Mouse (Mus musculus) neural tube, postnatal 0 days (tissue): Measurements from ENCODE around the gene Inpp5d. TPM values are rescaled to one million over a fixed set of nuclear protein-coding genes. Genes with fewer than 3 reads are reported as not detected.

Source experiments
- polyA plus RNA-seq: library from polyadenylated mRNA; unstranded; fragments of >200 nt; fragmentation: Nextera tagmentation; extraction: Ambion mirVana; gene quantifications from 2 replicates; pipeline ENCODE4 v1.2.1, GENCODE M21; 2015

Gene Inpp5d
- 3.5 and 5.0 TPM in 2 replicates for polyA plus RNA-seq

DNA sequence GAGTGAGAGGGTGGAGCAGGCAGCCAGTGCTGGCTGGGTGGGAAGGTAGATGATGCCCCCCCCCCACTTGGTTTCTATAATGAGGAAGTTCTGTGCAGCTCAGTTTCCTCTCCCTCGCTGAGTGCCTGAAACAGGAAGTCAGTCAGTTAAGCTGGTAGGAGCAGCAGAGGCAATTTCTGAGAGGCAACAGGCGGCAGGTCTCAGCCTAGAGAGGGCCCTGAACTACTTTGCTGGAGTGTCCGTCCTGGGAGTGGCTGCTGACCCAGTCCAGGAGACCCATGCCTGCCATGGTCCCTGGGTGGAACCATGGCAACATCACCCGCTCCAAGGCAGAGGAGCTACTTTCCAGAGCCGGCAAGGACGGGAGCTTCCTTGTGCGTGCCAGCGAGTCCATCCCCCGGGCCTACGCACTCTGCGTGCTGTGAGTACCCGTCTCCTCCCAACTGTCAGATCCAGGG, at the start of gene Inpp5d:
Gene Inpp5d, plus strand, starts transcription at position 102 of the 458 bp plus-strand sequence.

DNA sequence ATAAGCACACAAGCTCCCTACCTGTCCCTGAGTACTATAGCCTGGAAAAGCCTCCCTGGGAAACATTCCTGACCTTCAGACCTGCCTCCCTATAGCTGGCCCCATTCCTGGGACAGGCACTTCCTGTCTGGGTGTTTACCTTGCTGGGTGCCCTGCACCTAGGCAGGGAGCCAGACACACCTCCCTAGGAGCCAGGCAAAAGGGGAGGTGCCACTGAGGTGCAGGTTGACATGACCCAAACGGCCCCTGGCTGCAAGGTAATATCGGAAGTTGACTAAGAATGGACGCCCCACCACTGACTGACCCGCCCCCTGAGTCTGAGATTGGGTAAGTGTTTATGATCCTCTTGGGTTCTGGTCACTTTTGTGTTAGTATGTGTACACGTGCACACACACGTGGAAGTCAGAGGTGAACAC, 46.3 kb upstream of the Inpp5d start, which contains the start of gene Ngef:
Gene Ngef, minus strand, starts transcription at position 71 of the 416 bp plus-strand sequence.

DNA sequence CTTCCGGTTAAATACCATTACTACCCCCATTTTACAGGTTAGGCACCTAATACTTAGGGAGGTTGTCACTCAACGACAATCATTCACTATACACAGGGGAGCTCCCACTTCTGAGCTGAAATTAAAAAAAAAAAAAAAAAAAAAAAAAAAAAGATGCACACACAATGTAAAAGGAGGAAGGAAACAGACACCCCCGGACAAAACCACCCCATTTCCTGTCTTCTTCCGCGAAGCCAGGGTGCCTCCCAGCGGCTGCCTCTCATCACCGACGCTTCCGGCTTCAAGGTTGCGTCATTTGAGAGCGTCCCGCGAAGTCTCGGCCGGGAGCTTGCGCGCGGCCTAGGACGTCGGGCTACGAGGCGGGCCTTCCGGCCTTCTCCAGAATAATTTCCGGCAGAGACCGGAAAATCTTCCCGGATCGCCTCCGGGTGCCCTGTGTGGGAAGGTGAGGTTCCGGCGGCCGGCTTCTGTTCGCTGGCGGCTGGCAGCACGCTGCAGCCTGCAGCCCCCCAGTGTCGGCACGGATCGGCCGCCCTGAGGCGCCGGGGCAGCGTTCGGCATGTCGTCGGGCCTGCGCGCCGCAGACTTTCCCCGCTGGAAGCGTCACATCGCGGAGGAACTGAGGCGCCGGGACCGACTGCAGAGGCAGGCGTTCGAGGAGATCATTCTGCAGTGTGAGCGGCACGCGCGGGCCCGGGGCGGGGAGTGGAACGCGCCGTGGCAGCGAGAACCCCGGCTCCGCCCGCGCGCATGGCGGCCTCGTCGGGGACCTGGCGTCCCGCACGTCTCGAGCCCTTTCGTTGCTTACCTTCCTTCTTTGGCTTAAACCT, 135.7 kb downstream of the Inpp5d start, which contains the start of gene Atg16l1:
Gene Atg16l1, plus strand, starts transcription at position 230 of the 830 bp plus-strand sequence.

Other genes starting within 250 kb of the Inpp5d start
- gene Kcnj13, start 225.6 kb upstream of the Inpp5d start, polyA plus RNA-seq = 4.1 and 7.9 TPM in 2 replicates
- 2.2 and 2.8 TPM in 2 replicates for gene Snorc, start 150.0 kb upstream of the Inpp5d start, polyA plus RNA-seq
- gene Neu2, start 110.4 kb upstream of the Inpp5d start, polyA plus RNA-seq = 1.8 and 2.0 TPM in 2 replicates
- 64.2 and 72.5 TPM in 2 replicates for gene Ngef, start 46.4 kb upstream of the Inpp5d start, polyA plus RNA-seq
- gene Atg16l1, start 135.6 kb downstream of the Inpp5d start, polyA plus RNA-seq = 55.9 and 58.5 TPM in 2 replicates
- 2.1 and 2.5 TPM in 2 replicates for gene Sag, start 183.4 kb downstream of the Inpp5d start, polyA plus RNA-seq
- gene Dgkd, start 233.0 kb downstream of the Inpp5d start, polyA plus RNA-seq = 27.7 and 37.4 TPM in 2 replicates